Mouse (Mus musculus): ENCODE results near the gene Ric8b.

Ric8b gene

GRCm38 (mm10) chr10:84916810-84917730 lies at the start of gene Ric8b:
Ric8b (plus strand) TSS chr10:84917616.
- peak; percentile 92 to 94 for DNase-seq (ENCODE audit: low spot score in 2 of 2)

- DNase-seq (ENCODE audit: low spot score in 2 of 2), result no peak
Measured at GRCm38 (mm10) chr10:84871285-84871684, 46.1 kb upstream of the Ric8b start.

- no peak for DNase-seq (ENCODE audit: low spot score in 2 of 2)
Measured at GRCm38 (mm10) chr10:84871921-84872320, 45.5 kb upstream of the Ric8b start.

GRCm38 (mm10) chr10:84879823-84880571 lies 37.4 kb upstream of the Ric8b start:
- no peak for DNase-seq (ENCODE audit: low spot score in 2 of 2)

- no peak for DNase-seq (ENCODE audit: low spot score in 2 of 2)
Measured at GRCm38 (mm10) chr10:84882528-84882927, 34.9 kb upstream of the Ric8b start.

GRCm38 (mm10) chr10:84885341-84885884 lies 32.0 kb upstream of the Ric8b start:
- no peak for DNase-seq (ENCODE audit: low spot score in 2 of 2)

- no peak for DNase-seq (ENCODE audit: low spot score in 2 of 2)
Measured at GRCm38 (mm10) chr10:84886221-84886627, 31.2 kb upstream of the Ric8b start.

- no peak for DNase-seq (ENCODE audit: low spot score in 2 of 2)
Measured at GRCm38 (mm10) chr10:84886785-84887184, 30.6 kb upstream of the Ric8b start.

- no peak for DNase-seq (ENCODE audit: low spot score in 2 of 2)
Measured at GRCm38 (mm10) chr10:84889096-84889846, 28.1 kb upstream of the Ric8b start.

GRCm38 (mm10) chr10:84895810-84896358 lies 21.5 kb upstream of the Ric8b start:
- no peak for DNase-seq (ENCODE audit: low spot score in 2 of 2)

- peak in 1 of 2 experiments; percentile 14 for DNase-seq (ENCODE audit: low spot score in 2 of 2)
Measured at GRCm38 (mm10) chr10:84896941-84897930, 20.2 kb upstream of the Ric8b start.

- peak in 1 of 2 experiments; percentile 14 for DNase-seq (ENCODE audit: low spot score in 2 of 2)
Measured at GRCm38 (mm10) chr10:84898144-84898979, 19.1 kb upstream of the Ric8b start.

GRCm38 (mm10) chr10:84901676-84902075 lies 15.7 kb upstream of the Ric8b start:
- peak in 1 of 2 experiments; percentile 12 for DNase-seq (ENCODE audit: low spot score in 2 of 2)

- no peak for DNase-seq (ENCODE audit: low spot score in 2 of 2)
Measured at GRCm38 (mm10) chr10:84902213-84902612, 15.2 kb upstream of the Ric8b start.

- DNase-seq (ENCODE audit: low spot score in 2 of 2), result peak; percentile 18 to 47
Measured at GRCm38 (mm10) chr10:84903307-84903706, 14.1 kb upstream of the Ric8b start.

GRCm38 (mm10) chr10:84903742-84904141 lies 13.7 kb upstream of the Ric8b start:
- DNase-seq (ENCODE audit: low spot score in 2 of 2), result peak; percentile 21 to 22

- DNase-seq (ENCODE audit: low spot score in 2 of 2), result peak in 1 of 2 experiments; percentile 9
Measured at GRCm38 (mm10) chr10:84906895-84907294, 10.5 kb upstream of the Ric8b start.

GRCm38 (mm10) chr10:84908006-84908405 lies 9.4 kb upstream of the Ric8b start:
- DNase-seq (ENCODE audit: low spot score in 2 of 2), result peak; percentile 18 to 48

- DNase-seq (ENCODE audit: low spot score in 2 of 2), result peak in 1 of 2 experiments; percentile 16
Measured at GRCm38 (mm10) chr10:84908471-84908870, 8.9 kb upstream of the Ric8b start.

Data from cerebellum, postnatal 4 days (tissue).